Mouse (Mus musculus) right cerebral cortex, postnatal 36 days (tissue): Measurements from ENCODE around the gene Znfx1.

Experiments used
- DNase-seq, 2 experiments: peaks; one replicate each; pipeline ENCODE4 v3.0.0; 2022; ENCODE audit warnings: low spot score in 2 of 2, mixed read lengths in 1 of 2

The Znfx1 gene

GRCm38 (mm10) chr2:167062965-167063880 lies at the start of gene Znfx1:
Gene Znfx1 (minus strand): TSS chr2:167063015.
- DNase-seq = peak; percentile 93 to 94

- no peak for DNase-seq
These were observed 49.4 kb upstream of the Znfx1 start for GRCm38 (mm10) chr2:167112259-167112658.

- DNase-seq = no peak
These were observed 46.7 kb upstream of the Znfx1 start for GRCm38 (mm10) chr2:167109506-167109905.

GRCm38 (mm10) chr2:167103546-167103945 lies 40.7 kb upstream of the Znfx1 start:
- DNase-seq = no peak

DNA sequence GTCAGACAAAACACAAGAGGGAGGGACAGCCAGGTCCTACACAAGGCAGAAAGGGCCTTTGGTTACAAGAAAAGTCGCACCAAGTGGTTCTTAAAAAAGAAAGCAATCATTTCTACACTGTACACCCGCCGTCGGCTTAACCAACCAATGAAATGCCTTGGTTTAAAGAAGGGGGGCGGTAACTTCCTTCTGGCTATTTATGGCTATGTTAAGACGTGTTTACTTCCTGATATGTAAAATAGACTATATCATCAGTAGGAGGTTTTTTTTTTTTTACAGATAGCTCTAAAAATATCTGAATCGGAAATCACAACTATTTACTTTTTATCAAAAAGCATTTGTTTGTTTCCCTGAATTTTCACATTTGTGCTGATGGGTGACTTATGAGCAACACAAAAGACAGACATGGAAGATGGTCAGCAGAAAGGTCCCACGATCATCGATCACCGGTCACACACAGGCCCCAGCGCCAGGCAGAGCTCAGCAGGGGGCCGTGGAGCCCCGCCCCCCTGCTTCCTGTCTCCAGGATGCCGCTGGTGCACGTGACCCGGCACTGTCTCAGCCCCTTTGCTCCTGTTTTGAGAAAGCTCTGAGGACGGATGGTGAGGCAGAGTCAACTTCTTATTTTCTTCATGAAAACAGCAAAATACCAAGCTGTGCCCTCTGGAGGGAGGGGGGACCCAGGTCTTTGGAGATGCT lies 39.1 kb upstream of the Znfx1 start:
- no peak for DNase-seq

DNA sequence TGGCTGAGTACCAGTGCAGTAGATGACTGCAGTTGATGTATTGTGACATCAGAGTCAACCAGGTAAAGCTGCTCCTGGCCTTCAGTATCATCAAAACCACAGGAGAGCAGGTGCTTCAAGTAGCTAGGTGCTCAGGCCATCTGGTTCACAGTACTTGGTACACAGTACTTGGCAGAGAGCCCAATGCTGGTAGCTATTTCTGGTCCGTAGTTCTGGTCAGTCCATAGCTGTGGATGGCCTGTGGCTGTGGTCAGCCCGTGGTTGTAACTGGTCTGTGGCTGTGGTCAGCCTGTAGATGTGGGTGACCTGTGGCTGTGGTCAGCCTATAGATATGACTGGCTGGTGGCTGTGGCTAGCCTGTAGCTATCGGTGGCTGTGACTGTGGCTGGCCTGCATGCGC lies 31.9 kb upstream of the Znfx1 start:
- DNase-seq = no peak

DNA sequence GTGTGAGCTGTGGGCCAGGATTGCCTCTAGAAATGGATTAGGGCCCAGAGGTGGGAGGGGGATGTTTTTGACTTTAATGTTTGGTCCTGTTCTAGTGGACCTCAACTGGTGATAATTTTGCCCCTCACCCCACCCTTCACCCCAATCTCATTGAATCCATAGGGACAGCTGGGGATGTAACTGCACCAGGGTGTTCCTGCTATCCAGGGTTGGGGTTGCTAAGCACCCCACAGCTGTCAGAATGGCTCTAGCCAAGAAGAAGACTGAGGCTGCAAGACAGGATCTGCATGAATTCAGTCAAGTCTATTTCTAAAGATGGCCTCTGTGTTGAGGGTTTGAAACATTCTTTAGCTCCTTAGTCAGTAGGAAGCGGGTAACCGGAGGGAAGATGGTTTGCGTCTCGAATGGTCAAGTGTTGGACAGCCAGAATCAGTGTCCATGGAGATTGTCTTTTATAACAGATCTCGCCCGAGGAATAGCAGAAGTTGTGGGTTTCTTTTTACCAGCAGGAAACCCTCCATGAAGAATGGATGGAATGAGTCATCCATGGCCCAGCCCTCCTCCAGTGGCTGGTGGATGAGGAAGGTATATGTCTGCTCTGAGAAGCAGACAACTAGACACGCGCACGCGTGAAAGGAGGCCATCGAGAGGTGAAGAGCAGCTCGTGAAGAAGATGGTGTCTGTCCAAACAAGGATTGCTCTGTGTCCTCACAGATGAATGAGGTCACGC lies 30.5 kb upstream of the Znfx1 start:
- no peak for DNase-seq

- DNase-seq = no peak
These were observed 27.5 kb upstream of the Znfx1 start for GRCm38 (mm10) chr2:167090271-167090670.

DNA sequence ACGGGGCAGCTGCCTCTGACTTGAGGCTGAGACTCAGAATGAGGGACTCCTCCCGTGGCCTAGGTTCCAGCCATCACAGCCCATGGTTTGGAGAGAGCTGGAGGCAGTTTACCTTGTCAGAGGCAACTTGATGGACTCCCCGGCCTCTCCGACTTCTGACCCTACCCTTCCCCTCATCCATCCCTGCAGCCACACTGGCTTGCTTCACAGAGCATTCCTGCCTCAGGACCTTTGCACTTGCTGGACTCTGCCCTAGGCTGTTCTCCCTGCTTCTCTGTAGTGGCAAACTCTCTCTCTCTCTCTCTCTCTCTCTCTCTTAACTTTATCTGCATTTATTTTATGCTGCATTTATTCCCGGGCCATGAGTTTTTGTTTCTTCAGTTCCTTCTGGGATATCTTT lies 24.0 kb upstream of the Znfx1 start:
- no peak for DNase-seq

DNA sequence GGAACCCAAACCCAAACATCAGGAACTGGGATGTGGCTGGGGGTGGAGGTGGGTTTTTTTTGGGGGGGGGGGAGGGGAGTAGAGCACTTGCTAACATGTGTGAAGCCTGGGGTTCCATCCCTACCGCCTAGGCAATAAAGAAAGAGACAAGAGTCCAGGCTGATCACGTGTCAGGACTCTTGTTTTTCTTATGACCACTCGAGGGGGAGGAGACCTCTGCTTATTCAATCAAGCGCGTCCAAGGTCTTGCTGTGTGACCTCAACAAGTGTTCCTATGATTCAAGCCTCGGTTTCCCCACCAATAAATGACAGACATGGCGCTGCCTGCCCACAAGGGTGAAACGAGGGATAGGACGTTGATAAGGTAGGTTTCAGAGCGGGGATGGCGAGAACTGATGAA lies 23.3 kb upstream of the Znfx1 start:
- DNase-seq = no peak

DNA sequence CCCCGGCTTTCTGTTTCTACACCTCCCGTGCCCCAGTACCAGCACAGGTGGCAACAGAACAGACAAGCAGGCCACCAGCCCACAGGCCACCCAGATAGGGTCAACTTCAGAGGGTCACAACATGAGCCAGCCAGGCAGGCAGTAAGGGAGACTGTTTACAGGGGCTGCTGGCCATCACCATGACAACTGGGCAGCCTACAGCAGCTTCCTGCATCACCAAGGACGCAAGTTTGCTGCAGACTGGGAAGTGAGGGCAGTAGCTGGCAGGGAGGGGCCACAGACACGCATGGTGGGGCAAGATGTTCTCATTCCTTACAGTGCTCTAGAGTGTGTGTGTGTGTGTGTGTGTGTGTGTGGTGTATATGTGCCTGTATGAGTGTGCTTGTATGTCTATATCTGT lies 18.8 kb upstream of the Znfx1 start:
- DNase-seq = no peak

DNA sequence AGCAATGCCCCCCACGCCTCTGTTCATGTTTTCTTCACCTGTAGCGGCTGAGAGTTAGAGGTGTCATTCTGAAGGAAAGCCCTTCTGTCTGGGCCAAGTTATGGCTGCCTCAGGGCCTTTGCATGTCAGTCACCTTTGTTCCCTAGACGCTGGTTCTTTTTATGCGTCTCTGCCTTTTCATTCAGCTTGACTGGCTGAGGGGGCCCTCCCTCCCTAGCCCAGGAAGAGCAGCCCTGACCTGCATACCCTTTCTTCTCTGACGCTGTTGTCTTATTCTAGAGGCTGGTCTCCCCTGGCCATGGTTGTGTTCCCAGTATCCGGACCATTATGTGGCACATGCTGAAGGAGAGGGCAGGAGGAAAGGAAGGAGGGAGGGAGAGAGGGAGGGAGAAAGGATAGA lies 18.3 kb upstream of the Znfx1 start:
- no peak for DNase-seq

DNA sequence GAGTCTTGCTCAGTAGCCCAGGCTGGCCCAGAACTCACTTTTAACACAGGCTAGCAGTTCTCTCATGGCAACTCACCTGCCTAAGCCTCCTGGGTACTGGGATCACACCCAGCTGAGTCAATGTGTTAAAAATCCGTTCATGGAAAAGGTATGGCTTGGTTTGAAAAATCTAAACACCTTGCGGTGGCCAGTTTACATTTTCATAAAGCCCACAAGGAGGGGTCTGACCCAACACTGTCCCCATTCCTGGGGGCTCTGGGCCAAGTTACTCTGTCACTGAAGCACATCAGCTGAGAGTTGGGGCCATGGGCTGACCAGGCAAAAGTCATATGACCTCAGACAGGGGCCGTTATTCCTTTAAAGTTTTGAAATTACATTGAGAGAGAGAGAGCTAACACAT lies 17.6 kb upstream of the Znfx1 start:
- no peak for DNase-seq

- peak; percentile 77 to 84 for DNase-seq
These were observed 16.9 kb upstream of the Znfx1 start for GRCm38 (mm10) chr2:167079535-167080257.

- peak; percentile 37 to 47 for DNase-seq
These were observed 16.2 kb upstream of the Znfx1 start for GRCm38 (mm10) chr2:167078931-167079495.

- DNase-seq = no peak
These were observed 15.7 kb upstream of the Znfx1 start for GRCm38 (mm10) chr2:167078486-167078885.

DNA sequence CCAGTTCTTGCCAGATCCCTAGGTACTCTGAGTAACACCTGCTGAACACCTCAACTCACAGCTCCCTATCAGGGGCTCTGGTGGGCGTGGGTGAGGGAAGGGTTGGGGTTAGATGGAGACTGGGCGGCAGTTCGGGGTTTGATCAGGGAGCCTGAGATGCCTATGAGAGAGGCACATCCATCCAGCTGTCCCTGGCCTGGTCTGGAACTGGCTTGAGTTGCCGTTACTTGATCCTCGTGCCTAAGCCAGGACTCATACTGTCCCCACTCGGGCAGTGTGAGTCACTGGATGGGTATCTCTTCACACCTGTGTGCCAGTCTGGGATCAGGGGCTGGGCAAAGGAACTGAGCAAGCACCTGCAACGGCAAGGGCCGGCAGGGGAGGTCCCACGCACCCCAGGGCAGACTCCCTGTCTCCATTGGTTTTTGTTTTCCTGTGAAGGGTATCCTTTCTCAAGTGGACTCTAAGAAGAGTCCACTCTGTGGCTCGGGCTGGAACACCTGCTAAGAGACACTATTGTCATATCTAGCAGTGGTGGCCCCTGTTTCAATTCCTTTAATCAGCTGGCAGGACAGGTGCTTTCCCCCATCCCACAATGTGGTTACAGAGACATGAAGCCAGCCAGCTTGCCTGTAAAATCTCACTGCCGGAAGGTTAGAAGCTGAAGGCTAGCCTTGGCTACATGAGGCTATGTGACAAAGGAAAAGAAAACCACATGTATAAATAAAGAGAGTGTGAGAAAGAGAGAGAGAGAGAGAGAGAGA lies 14.6 kb upstream of the Znfx1 start:
- no peak for DNase-seq

GRCm38 (mm10) chr2:167076759-167077158 lies 13.9 kb upstream of the Znfx1 start:
- DNase-seq = no peak

DNA sequence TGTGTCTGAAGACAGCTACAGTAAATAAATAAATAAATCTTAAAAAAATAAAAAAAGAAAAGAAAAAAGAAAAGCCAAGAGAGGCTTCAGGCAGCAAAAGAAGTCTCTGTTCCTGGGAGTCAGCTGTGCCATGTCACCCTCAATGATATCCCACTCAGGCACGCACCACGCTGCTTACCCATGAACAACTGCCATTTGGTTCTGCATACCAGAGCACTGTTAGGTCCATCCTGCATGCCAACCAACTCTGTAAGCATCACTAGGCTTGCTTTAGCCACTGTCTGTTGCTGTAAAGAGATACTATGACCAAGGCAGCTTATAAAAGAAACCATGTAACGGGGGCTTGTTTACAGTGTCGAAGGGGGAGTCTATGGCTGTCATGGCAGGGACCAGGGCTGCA lies 13.5 kb upstream of the Znfx1 start:
- no peak for DNase-seq

- DNase-seq = no peak
These were observed 11.8 kb upstream of the Znfx1 start for GRCm38 (mm10) chr2:167074587-167074986.
